Mouse (Mus musculus): ENCODE data around the gene Arrdc1.
"Not testable (repeated sequence)": the region's sequence is repeated elsewhere in the genome, so short reads cannot be mapped to it uniquely, and the experiment has no call there.

The Arrdc1 gene

DNA sequence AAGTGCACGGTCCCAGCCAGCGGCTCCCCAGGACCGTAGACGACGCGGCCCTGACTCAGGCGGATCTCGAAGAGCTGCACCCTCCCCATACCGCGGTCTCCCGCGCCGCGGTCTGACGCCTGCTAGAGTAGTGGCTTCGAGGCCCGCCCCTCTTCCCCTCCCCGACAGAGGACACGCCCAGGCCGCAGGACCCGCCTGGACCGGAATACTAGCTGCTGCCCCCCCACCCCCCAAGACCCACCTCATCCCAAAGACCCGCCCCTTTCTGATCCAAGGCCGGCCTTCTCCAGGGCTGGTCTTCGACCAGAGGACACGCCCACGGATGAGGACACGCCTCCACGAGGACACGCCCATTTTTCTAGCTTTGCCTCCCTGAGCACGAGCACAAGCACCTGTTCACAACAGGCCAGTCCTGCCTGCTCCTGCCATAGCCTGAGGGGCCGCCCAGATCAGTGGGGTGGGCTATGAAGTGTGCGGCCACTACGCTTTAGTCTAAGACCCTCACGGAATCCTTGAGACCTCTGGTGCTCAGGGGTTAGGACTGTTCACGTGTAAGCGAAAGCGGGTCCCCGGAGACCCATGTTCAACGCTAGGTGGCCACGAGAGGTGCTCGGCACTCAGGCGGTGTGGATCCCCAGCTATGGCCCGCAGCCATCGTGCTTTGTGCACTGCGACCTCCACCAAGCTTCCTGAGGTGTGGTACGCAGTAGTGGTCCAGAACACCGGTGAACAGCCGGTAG lies at the start of gene Arrdc1:
Gene Arrdc1, minus strand, starts transcription at position 196 of the 740 bp plus-strand sequence.
- peak; percentile 98 for DNase-seq (ENCODE audit: low read depth)

DNA sequence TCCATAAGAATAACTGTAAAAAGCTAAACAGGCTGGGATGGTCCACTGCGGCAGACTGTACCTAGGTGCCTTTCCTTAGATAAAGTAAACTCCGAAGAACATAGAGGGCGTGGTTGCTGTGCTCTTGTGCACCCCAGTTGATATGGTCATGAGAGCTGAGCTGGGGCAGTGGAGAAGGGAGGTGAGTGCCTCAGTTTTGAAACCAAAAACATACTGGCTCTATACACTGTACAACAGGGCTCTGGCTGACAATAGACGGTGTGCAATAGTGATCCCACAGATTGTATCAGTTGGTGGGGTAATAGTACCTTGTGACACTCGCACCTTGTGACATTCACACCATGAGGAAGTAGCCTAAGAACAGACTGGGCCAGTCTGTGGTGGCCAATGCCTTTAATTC lies 41.9 kb upstream of the Arrdc1 start:
- DNase-seq (ENCODE audit: low read depth) = no peak

DNA sequence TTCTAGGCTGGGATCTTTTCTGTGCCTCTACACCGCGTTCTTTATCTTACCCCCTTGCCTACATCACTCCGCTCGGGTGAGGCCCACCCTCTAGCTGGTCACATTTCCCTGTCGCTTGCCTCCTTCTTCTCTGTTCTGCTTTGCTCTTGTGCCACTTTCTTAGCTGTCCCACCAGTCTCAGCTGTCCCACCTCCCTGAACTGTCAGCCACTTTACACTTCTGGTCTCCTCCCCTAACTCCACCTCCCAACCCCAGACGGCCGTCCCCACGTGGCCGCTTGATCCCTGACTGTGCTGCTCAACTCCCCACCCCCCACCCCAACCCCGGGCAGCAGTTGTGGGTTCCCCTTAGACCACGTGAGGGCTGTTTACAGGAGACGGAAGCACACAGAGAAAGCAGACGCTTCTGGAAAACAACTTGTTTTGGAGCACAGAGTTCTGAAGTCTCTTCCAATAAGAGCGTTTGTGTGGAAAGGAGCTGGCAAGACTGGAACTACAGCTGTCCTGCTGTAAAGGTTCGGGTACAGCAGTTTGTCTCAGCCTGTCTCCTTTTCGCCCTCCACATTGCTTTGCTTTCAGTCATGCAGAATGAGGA lies 40.7 kb upstream of the Arrdc1 start, which contains the start of gene Pnpla7:
Gene Pnpla7, plus strand, starts transcription at position 330 of the 594 bp plus-strand sequence.
- peak; percentile 90 for DNase-seq (ENCODE audit: low read depth)

DNA sequence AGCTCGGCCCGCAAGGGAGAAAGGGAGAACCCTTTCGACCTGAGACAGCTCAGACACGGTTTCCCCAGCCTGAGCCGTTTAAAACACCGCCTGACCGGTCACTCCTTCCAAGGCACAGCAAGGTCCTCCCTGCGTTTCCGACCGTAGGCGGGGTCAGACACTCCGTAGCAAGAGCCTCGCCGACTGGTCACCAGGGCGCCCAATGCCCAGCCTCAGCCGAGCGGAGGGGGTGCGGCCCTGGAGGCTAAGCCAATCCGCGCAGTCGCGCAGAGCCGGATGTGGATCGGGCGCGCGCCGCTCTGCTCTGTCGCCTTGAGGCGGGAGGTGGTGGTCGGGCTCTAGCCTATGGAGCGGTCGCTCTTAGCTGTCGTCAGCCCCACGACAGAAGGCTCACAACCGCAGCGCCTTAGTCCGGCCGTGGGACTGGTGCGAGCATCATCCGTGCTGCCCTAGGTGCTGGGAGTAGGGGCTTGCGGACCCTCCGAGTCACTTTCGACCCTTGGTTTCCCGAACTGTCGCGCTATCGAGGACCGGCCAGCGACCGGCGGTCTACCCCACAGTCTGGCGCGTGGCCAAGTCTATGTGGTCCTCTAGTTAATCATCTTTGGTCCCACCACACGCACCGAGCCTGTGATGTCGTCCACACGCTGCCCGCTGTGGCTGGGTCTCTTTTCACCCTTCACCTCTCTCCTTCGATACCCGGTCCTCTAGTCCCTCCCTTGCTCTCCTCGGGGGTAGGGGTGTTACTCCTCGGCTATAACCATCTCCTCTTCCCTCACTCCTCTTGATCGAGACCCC lies 40.1 kb upstream of the Arrdc1 start, which contains the start of gene Mrpl41:
Gene Mrpl41, minus strand, starts transcription at position 193 of the 798 bp plus-strand sequence.
- DNase-seq (ENCODE audit: low read depth) = peak; percentile 93

DNA sequence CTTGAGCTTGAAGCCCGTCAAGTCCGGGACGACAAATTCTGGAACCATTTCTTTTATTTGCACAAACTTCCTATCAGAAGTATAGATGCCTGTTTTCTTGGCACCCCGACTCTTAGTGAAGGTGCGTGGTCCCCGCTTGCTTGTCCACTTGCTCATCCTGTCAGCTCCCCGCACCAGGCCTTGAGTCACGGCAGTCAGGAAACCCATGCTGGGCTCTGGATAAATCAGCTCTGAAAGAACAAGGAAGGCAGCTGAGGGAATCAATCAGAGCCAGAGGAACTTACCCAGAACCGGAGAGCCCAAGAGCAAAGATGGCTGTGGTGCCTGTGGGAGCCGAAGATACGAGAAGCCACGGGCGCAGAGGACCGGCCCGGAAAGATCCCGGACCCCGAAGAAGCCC lies 39.4 kb upstream of the Arrdc1 start:
- not testable (repeated sequence) for DNase-seq (ENCODE audit: low read depth)

DNA sequence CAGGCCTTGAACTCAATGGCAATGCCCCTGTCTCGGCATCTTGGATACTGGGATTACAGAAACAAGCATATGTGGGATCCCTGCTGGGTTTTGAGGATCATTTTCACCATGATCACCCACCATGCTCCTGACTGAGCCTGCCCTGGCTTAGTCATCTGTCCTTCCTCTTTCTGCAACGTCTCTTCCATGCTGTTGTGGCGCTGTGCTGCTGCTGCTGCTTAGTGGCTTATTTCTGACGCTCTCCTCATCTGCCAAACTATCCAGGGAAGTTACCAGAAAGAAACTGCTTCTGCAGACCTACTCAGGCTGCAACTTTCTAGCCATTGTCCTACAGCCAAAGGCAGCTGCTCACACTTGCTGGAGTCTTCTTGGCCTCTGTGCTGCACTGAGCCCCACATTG lies 35.3 kb upstream of the Arrdc1 start:
- no peak for DNase-seq (ENCODE audit: low read depth)

DNA sequence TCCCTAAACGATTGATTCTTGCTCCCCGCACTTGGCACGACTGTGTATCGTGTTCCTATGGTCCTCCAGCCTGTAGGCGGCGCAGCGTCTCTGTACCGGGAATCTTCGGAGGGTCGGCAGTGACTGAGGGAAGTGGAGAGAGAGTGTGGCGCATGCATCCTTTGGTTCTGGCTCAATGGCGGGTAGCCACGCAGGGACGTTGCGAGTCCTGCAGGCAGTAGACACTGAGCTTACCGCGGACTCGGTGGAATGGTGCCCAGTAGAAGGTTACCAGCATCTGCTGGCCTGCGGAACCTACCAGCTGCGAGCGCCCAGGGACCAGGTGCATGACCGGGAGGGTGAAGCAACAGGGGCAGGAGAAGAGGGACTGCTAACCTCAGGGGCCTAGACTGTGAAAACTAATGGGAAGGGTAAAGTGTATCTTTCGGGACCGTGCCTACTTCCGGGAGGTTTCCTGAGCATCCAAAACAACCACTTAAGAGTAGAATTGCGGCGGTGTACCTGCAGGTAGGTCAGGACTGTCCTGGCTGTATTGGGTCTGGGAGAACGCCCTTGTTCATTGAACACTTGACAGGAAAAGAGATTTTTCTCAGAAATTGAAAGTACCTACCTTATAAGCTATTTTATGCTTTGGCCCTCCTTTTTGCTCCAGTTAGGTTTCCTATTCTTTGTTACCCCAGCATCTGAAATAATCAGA lies 27.4 kb upstream of the Arrdc1 start, which contains the start of gene Dph7:
Gene Dph7, plus strand, starts transcription at position 97 of the 697 bp plus-strand sequence.
- peak; percentile 89 for DNase-seq (ENCODE audit: low read depth)

DNA sequence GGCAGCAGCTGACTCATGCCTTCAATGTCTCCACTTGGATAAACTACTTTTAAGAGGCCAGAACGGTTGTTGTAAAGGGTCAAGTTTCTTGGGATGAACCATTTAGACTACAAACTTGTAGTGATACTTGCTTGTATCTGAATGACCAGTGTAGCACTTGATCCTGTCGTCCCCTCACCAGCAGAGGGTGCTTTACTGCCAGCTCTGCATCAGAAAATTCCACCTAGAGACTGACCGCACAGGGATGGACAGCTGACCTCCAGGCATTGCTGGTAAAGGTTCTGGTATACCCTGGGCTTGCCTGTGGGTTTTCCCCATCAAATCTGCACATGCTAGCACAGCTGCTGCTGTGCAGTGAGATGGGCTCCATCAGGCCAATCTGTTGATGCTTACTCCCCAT lies 25.9 kb upstream of the Arrdc1 start:
- DNase-seq (ENCODE audit: low read depth) = no peak

DNA sequence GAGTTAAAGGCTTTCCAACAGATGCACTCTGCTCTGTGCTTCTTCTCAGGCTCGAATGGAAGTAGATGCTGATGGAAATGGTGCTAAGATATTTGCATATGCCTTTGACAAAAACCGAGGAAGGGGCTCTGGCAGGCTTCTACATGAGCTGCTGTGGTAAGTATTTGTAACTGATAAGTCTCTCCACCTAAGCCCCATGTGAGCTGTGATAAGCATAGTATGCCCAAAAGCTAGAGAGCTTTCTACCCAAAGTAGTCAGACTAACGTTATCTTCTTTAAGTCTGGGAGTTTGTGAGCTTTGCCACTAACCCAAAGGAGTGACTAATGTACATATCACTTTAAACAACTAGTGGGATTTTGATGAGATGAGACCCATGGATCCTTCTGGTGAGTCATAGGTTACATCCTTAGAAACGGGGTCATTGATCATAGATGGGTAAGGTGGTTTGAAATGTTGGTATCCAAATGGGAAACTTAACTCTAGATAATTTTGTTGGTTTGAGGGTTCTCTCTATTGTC lies 17.5 kb upstream of the Arrdc1 start:
- no peak for DNase-seq (ENCODE audit: low read depth)

DNA sequence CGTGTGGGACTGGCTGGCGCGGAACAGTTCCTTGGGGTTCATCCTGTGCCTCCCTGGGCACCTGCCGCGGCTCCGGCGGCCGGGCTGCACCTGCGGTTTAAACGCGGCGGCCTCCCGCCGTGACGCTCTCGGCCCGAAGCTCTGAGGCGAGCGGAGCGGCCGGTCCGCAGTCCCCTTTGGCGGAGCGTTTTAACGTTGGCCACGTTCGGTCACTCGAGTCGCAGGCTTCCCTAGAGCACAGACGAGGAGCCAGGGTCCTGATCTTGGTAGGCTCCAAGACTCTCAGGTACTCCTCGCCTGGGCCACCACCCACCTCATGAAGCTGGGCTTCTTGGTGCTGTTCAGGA lies 15.1 kb upstream of the Arrdc1 start:
- DNase-seq (ENCODE audit: low read depth) = no peak

DNA sequence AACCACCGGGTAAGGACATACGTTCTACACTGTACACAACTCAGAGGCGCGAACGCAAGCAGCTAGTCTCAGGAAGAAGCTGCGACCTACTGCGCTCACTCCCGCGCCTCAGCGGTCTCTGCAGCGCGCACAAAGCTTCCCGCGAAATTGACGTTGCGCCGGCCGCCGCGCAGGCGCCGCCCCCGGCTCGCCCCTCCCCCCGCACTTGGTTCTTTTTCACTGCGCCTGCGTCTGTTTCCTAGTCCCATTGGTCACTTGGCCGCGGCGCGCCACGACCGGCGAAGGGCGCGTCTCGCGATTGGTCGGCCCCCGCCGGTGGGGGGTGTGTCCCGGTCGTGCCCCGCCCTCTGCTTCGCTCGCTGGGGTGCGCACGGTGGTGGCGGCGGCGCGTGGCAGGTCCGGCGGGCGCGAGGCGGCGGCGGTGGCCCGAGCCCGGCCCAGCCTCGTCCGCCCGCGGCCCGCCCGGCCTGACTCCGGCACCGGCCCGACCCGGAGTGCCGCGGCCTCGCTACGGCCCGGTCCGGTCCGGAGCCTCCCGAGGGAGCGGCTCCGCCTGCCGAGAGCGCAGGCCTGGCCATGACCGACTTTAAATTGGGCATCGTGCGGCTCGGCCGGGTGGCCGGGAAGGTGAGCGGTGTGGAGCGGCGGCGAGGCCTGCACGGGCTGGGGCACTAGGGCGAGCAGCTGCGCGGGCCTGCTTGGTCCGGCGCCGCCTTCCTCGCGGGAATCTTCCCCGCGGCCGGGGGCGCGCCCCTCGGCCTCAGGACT lies 14.6 kb upstream of the Arrdc1 start, which contains the start of gene Zmynd19:
Gene Zmynd19, plus strand, starts transcription at position 372 of the 768 bp plus-strand sequence.
- peak; percentile 94 for DNase-seq (ENCODE audit: low read depth)

DNA sequence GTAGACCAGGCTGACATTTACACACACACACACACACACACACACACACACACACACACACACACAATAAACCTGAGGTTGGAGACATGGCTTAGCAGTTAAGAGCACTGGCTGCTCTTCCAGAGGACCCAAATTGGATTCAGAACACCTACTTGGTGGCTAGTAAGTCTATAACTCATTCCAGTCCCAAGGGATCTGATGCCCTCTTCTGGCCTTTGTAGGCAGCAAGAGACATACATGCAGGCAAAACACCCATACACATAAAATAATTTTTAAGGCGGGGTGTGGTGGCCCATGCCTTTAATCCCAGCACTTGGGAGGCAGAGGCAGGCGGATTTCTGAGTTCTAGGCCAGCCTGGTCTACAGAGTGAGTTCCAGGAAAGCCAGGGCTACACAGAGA lies 9.3 kb upstream of the Arrdc1 start:
- DNase-seq (ENCODE audit: low read depth) = not testable (repeated sequence)

DNA sequence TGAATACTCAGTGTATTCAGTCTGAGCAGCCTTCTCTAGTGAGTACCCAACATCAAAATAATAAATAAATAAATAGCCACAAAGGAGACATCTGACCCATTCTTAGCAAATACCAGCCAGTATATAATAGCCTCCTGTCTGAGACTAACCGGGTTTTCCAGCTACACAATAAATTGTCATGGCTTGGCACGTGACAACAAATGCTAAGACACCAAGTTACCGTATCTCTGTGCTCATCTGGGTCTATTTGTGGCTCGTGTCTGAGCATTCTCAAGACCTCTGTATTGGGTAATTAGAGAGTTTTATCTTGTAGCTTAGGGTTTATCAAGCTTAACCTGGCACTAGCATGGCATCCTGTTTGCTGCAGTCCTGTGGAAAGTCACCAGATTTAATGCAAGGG lies 7.0 kb upstream of the Arrdc1 start:
- no peak for DNase-seq (ENCODE audit: low read depth)

DNA sequence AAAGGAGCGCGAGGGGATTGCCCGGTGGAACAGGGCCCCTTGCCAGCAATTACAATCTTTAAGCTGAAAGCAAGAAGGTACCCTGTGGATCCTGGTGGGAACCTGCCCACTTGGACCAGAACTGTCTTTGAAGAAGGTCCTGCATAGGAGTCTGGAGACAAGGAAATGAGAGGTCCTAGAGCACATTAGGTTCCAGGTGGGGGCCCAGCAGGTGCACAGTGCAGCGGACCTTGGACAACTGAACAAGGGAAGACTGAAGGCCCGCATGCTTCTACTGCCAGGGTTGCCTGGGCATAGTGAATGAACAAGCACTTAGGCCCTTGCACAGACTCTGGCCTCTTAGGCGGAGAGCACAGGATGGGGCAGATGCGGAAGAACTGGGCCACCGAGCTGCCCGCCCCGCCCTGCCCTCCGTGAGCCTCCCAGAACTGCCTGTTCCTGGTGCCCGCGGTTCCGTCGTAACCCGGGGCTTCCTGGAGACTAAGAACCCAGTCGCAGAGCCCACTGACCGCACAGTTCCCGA lies 550 bp downstream of the Arrdc1 start:
- DNase-seq (ENCODE audit: low read depth) = no peak

DNA sequence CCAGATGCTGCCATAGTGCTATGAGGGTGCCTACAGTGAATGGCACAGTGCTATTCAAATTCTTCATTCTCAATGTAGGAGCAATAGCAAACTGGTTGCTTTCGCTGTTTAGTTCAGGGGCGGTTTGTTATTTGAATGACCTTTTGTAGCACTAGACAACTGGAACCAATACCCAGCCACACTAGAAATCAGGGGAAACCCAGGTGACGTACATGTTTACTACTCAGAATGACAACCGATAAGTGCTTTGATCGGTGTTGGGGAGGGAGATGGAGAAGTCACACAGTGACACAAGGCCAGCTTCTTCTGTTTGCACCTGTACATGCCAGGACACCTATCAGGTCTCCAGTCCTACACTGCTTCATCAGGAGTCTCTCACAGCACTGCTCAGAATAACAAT lies 5.5 kb downstream of the Arrdc1 start:
- no peak for DNase-seq (ENCODE audit: low read depth)

DNA sequence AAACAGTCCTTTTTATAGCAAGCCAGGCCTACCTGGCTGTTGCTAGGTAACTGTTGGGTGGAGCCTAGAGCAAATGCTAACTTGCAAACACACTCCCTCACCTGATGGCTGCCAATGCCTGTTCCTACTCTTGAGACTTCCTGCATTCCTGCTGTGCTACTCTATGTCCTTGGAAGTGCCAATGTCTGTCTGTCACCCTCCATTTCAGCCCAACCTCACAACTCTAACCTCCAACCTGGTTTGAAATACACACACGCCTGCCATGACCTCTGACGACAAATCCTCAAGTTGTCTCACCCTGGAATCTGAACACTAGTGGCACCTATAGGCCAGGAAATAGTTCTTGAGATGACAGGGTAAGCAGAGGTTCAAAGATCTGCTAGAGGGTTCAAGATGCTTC lies 5.9 kb downstream of the Arrdc1 start:
- DNase-seq (ENCODE audit: low read depth) = no peak

DNA sequence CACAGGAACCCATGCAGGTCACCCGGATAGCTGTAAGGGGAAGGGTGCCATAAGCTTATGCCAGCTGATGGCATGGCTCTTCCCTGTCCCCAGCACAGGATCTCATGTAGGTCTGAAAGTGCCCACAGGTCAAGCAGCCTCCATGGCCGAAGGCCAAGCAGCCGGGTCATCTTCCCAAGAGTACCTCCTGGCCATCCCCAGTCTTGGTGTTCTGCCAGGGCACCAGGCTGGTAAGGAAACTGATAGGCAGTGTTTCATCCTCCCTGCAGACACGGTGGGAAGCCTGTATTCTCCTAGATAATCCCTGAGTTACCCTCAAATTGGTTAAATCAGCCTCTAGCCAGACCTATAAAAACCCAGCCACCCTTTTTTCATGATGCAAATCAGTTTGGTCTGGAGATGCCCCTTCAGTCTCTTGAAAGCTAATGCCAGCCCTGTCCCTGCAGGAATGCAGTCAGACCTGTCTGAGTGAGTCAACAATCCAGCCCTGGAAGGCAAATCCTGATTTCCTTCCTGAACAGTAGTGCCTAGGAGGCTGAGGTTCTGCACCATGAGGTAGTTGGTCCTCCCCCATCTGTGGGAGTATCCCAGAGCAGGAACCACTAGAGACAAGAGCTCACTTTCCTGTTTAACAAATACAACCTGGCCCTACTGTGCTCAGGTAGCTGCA lies 7.1 kb downstream of the Arrdc1 start:
- DNase-seq (ENCODE audit: low read depth) = no peak

DNA sequence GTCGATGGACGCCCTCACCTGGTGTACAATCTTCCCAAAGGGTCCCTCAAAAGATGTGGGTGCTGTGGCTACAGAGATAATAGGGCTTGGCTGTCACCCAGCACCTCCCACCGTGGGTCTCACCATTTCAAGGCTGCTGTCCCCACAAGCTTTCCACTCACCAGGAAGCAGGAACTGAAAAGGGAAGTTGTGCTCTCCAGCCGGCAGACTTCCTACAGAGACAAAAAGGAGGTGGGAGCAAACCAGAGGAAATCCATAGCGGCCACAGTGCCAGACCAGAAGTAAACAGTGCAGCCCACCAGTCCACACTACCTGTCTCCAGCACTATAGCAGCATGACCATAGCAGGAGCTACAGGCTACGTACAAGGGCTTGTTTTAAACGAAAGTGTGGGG lies 8.1 kb downstream of the Arrdc1 start:
- no peak for DNase-seq (ENCODE audit: low read depth)

DNA sequence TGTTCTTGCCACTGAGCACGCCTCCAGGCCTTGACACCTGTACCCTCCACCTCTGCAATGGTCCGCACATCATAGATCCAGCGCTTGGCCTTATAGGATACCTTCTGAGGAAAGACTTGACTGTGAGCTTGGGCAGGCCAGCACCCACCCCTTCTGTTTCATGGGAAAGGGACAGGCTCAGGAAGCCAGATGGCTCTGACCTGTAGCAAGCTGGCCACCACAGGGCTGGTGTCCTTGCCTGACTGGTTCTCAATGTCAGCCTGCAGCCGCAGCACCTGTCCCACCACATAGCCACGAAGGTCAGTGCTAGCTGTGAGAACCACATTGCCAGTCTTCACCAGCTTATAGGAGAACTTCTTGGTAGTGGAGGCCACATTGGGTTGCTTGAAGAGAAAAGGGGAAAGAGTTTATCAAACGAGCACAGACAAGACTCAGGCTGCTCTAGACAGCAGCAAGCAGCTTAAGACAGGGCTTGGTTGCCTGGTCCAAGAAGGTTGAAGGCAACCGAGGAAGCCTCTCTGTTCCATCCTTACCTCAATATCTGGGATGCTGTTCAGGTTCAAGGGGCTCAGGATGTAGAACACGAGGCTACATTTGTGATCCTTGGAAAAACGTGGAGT lies 8.6 kb downstream of the Arrdc1 start:
- no peak for DNase-seq (ENCODE audit: low read depth)

DNA sequence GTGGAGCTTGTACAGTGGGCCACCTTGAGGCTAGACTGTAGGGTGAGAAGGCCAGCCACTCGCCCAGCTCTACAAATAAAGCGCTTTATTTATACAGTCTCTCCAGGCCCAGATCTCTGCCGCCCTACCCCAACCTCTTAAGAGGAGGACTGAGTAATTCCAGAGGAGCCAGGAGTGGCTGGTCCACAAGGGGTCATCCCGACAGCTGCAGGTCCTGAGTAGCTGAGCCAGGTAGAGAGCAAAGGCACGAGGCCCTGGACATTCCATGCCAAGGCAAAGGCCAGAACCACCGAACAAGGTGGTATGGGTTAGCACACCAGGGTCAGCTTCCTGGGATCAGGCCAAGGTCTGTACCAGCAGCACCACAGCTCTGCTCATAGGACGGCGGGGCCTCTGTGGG lies 9.8 kb downstream of the Arrdc1 start:
- DNase-seq (ENCODE audit: low read depth) = no peak
